Mouse (Mus musculus): ENCODE measurements at regions not wholly inside any gene's neighbourhood (a gene's known extent, or its start where the extent isn't known, plus 50 kb on each side); places are given as distances from the start of the nearest gene placed in this dataset.

GRCm38 (mm10) chr4:89505368-89505819 is 173.8 kb upstream of the Dmrta1 start:
- DNase-seq (ENCODE audit: low read depth): peak; percentile 55

- no peak for DNase-seq (ENCODE audit: low read depth)
Measured at GRCm38 (mm10) chr4:89500232-89500631, 179.0 kb upstream of the Dmrta1 start.

- DNase-seq (ENCODE audit: low read depth): peak; percentile 40
Measured at GRCm38 (mm10) chr4:89490947-89491346, 180.1 kb upstream of the Cdkn2b start.

- peak; percentile 62 for DNase-seq (ENCODE audit: low read depth)
Measured at GRCm38 (mm10) chr4:89487416-89488165, 176.8 kb upstream of the Cdkn2b start.

GRCm38 (mm10) chr4:89486963-89487362 is 176.1 kb upstream of the Cdkn2b start:
- DNase-seq (ENCODE audit: low read depth): peak; percentile 97

- DNase-seq (ENCODE audit: low read depth): peak; percentile 98
Measured at GRCm38 (mm10) chr4:89485981-89486531, 175.2 kb upstream of the Cdkn2b start.

- DNase-seq (ENCODE audit: low read depth): peak; percentile 95
Measured at GRCm38 (mm10) chr4:89478646-89479237, 167.9 kb upstream of the Cdkn2b start.

- no peak for DNase-seq (ENCODE audit: low read depth)
Measured at GRCm38 (mm10) chr4:89475848-89476247, 165.0 kb upstream of the Cdkn2b start.

- DNase-seq (ENCODE audit: low read depth): no peak
Measured at GRCm38 (mm10) chr4:89474836-89475541, 164.2 kb upstream of the Cdkn2b start.

GRCm38 (mm10) chr4:89471426-89471825 is 160.6 kb upstream of the Cdkn2b start:
- DNase-seq (ENCODE audit: low read depth): no peak

- no peak for DNase-seq (ENCODE audit: low read depth)
Measured at GRCm38 (mm10) chr4:89470756-89471155, 159.9 kb upstream of the Cdkn2b start.

GRCm38 (mm10) chr4:89469883-89470282 is 159.0 kb upstream of the Cdkn2b start:
- DNase-seq (ENCODE audit: low read depth): peak; percentile 57

GRCm38 (mm10) chr4:89469406-89469805 is 158.6 kb upstream of the Cdkn2b start:
- no peak for DNase-seq (ENCODE audit: low read depth)

GRCm38 (mm10) chr4:89466766-89467165 is 155.9 kb upstream of the Cdkn2b start:
- peak; percentile 36 for DNase-seq (ENCODE audit: low read depth)

GRCm38 (mm10) chr4:89463121-89463520 is 152.3 kb upstream of the Cdkn2b start:
- no peak for DNase-seq (ENCODE audit: low read depth)

GRCm38 (mm10) chr4:89460170-89460762 is 149.4 kb upstream of the Cdkn2b start:
- DNase-seq (ENCODE audit: low read depth): peak; percentile 65

GRCm38 (mm10) chr4:89459346-89459666 is 148.5 kb upstream of the Cdkn2b start:
- no peak for DNase-seq (ENCODE audit: low read depth)

GRCm38 (mm10) chr4:89458628-89459345 is 147.9 kb upstream of the Cdkn2b start:
- peak; percentile 83 for DNase-seq (ENCODE audit: low read depth)

GRCm38 (mm10) chr4:89457861-89458260 is 147.0 kb upstream of the Cdkn2b start:
- DNase-seq (ENCODE audit: low read depth): peak; percentile 53

- no peak for DNase-seq (ENCODE audit: low read depth)
Measured at GRCm38 (mm10) chr4:89454926-89455325, 144.1 kb upstream of the Cdkn2b start.

- DNase-seq (ENCODE audit: low read depth): no peak
Measured at GRCm38 (mm10) chr4:89453051-89453450, 142.2 kb upstream of the Cdkn2b start.

- DNase-seq (ENCODE audit: low read depth): no peak
Measured at GRCm38 (mm10) chr4:89451741-89452140, 140.9 kb upstream of the Cdkn2b start.
